Mouse (Mus musculus): Measurements from ENCODE around the gene Dock8.

Dock8 gene

GRCm38 (mm10) chr19:25187681-25188080 is 188.3 kb downstream of the Dock8 start:
- no peak for DNase-seq (ENCODE audit: low spot score)

- no peak for DNase-seq (ENCODE audit: low spot score)
Measured at GRCm38 (mm10) chr19:25193751-25194150, 194.4 kb downstream of the Dock8 start.

GRCm38 (mm10) chr19:25200081-25200860 is 200.9 kb downstream of the Dock8 start:
- DNase-seq (ENCODE audit: low spot score), result no peak

GRCm38 (mm10) chr19:25203077-25203476 is 203.7 kb downstream of the Dock8 start:
- DNase-seq (ENCODE audit: low spot score), result no peak

- no peak for DNase-seq (ENCODE audit: low spot score)
Measured at GRCm38 (mm10) chr19:25206969-25207368, 207.6 kb downstream of the Dock8 start.

GRCm38 (mm10) chr19:25207731-25208361 is 208.5 kb downstream of the Dock8 start:
- no peak for DNase-seq (ENCODE audit: low spot score)

- DNase-seq (ENCODE audit: low spot score), result no peak
Measured at GRCm38 (mm10) chr19:25208596-25209110, 209.3 kb downstream of the Dock8 start.

- no peak for DNase-seq (ENCODE audit: low spot score)
Measured at GRCm38 (mm10) chr19:25220611-25221010, 221.3 kb downstream of the Dock8 start.

- no peak for DNase-seq (ENCODE audit: low spot score)
Measured at GRCm38 (mm10) chr19:25221964-25222640, 222.8 kb downstream of the Dock8 start.

- DNase-seq (ENCODE audit: low spot score), result no peak
Measured at GRCm38 (mm10) chr19:25230058-25230974, 231.0 kb downstream of the Dock8 start.

- DNase-seq (ENCODE audit: low spot score), result no peak
Measured at GRCm38 (mm10) chr19:25230975-25231334, 231.6 kb downstream of the Dock8 start.

- DNase-seq (ENCODE audit: low spot score), result no peak
Measured at GRCm38 (mm10) chr19:25232032-25232431, 232.7 kb downstream of the Dock8 start.

- DNase-seq (ENCODE audit: low spot score), result peak; percentile 68
Measured at GRCm38 (mm10) chr19:25236596-25237491, 237.5 kb downstream of the Dock8 start, which contains the start of gene Kank1. Gene Kank1 (plus strand): TSS chr19:25236975.

GRCm38 (mm10) chr19:25237492-25238040 is 238.2 kb downstream of the Dock8 start:
- peak; percentile 33 for DNase-seq (ENCODE audit: low spot score)

GRCm38 (mm10) chr19:25238121-25238520 is 238.8 kb downstream of the Dock8 start:
- no peak for DNase-seq (ENCODE audit: low spot score)

GRCm38 (mm10) chr19:25243566-25243965 is 244.2 kb downstream of the Dock8 start:
- DNase-seq (ENCODE audit: low spot score), result no peak

- DNase-seq (ENCODE audit: low spot score), result no peak
Measured at GRCm38 (mm10) chr19:25246062-25246461, 246.7 kb downstream of the Dock8 start.

GRCm38 (mm10) chr19:25247858-25248552 is 248.7 kb downstream of the Dock8 start:
- no peak for DNase-seq (ENCODE audit: low spot score)

- no peak for DNase-seq (ENCODE audit: low spot score)
Measured at GRCm38 (mm10) chr19:25249230-25249629, 249.9 kb downstream of the Dock8 start.

All from urinary bladder, postnatal 14 days (tissue).